Mouse (Mus musculus) heart, adult 2 months (tissue): ENCODE measurements around the gene Cuedc2.

Experiments used
- CTCF ChIP-seq: fragments of 200-600 bp; IDR thresholded peaks from 2 replicates; pipeline ENCODE4 v1.8.1; 2022; ENCODE audit warnings: antibody characterized with exemption, mild to moderate bottlenecking, moderate library complexity
- POLR2A ChIP-seq: fragments of 200-500 bp; IDR thresholded peaks from 2 replicates; pipeline ENCODE4 v1.6.1; 2011; ENCODE audit warnings: mild to moderate bottlenecking, low read depth, low read length, control low read depth; ENCODE audit not compliant: insufficient read depth

- TF ChIP-seq POLR2A: no peak
- TF ChIP-seq CTCF: no peak
Observed at GRCm38 (mm10) chr19:46306751-46307289, 31.7 kb downstream of the Cuedc2 start.
